Mouse (Mus musculus): ENCODE results near the gene Slc24a3. TPM values are rescaled to one million over a fixed set of nuclear protein-coding genes. Genes with fewer than 3 reads are reported as not detected.

The Slc24a3 gene
- polyA plus RNA-seq, 1 experiment: 20.5 TPM

GRCm38 (mm10) chr2:145404818-145405531, 237.4 kb downstream of the Slc24a3 start:
- peak; percentile 57 for DNase-seq (ENCODE audit: low read depth)
- no peak for TF ChIP-seq POLR2A (IDR thresholded peaks at IDR 0.05; ENCODE audit: borderline replicate concordance, extremely low read depth, insufficient read depth, insufficient read length, poor library complexity, severe bottlenecking)
- TF ChIP-seq CTCF (IDR thresholded peaks at IDR 0.05; ENCODE audit: borderline replicate concordance, extremely low read depth, insufficient read depth, insufficient read length): no peak

- DNase-seq (ENCODE audit: low read depth): peak; percentile 25
These were observed 238.2 kb downstream of the Slc24a3 start for GRCm38 (mm10) chr2:145405746-145406145.

GRCm38 (mm10) chr2:145417738-145418137, 250.2 kb downstream of the Slc24a3 start:
- TF ChIP-seq CTCF (IDR thresholded peaks at IDR 0.05; ENCODE audit: borderline replicate concordance, extremely low read depth, insufficient read depth, insufficient read length): no peak

More at GRCm38 (mm10) chr2:145405746-145406145, 238.2 kb downstream of the Slc24a3 start:
- TF ChIP-seq POLR2A (IDR thresholded peaks at IDR 0.05; ENCODE audit: borderline replicate concordance, extremely low read depth, insufficient read depth, insufficient read length, poor library complexity, severe bottlenecking) (no peak), CTCF (IDR thresholded peaks at IDR 0.05; ENCODE audit: borderline replicate concordance, extremely low read depth, insufficient read depth, insufficient read length) (no peak)

GRCm38 (mm10) chr2:145419078-145419477, 251.5 kb downstream of the Slc24a3 start:
- no peak for DNase-seq (ENCODE audit: low read depth)
- no peak for TF ChIP-seq POLR2A (IDR thresholded peaks at IDR 0.05; ENCODE audit: borderline replicate concordance, extremely low read depth, insufficient read depth, insufficient read length, poor library complexity, severe bottlenecking)
- no peak for TF ChIP-seq CTCF (IDR thresholded peaks at IDR 0.05; ENCODE audit: borderline replicate concordance, extremely low read depth, insufficient read depth, insufficient read length)

More at GRCm38 (mm10) chr2:145417738-145418137, 250.2 kb downstream of the Slc24a3 start:
- DNase-seq (ENCODE audit: low read depth): no peak

- no peak for TF ChIP-seq POLR2A (IDR thresholded peaks at IDR 0.05; ENCODE audit: borderline replicate concordance, extremely low read depth, insufficient read depth, insufficient read length, poor library complexity, severe bottlenecking)
- no peak for TF ChIP-seq CTCF (IDR thresholded peaks at IDR 0.05; ENCODE audit: borderline replicate concordance, extremely low read depth, insufficient read depth, insufficient read length)
- DNase-seq (ENCODE audit: low read depth): peak; percentile 43
These were observed 253.7 kb downstream of the Slc24a3 start for GRCm38 (mm10) chr2:145420967-145421888.

- no peak for TF ChIP-seq POLR2A (IDR thresholded peaks at IDR 0.05; ENCODE audit: borderline replicate concordance, extremely low read depth, insufficient read depth, insufficient read length, poor library complexity, severe bottlenecking)
These were observed 254.3 kb downstream of the Slc24a3 start for GRCm38 (mm10) chr2:145421889-145422212.

GRCm38 (mm10) chr2:145429982-145430381, 262.4 kb downstream of the Slc24a3 start:
- no peak for DNase-seq (ENCODE audit: low read depth)
- TF ChIP-seq CTCF (IDR thresholded peaks at IDR 0.05; ENCODE audit: borderline replicate concordance, extremely low read depth, insufficient read depth, insufficient read length) (no peak), POLR2A (IDR thresholded peaks at IDR 0.05; ENCODE audit: borderline replicate concordance, extremely low read depth, insufficient read depth, insufficient read length, poor library complexity, severe bottlenecking) (no peak)

More at GRCm38 (mm10) chr2:145421889-145422212, 254.3 kb downstream of the Slc24a3 start:
- DNase-seq (ENCODE audit: low read depth): no peak

GRCm38 (mm10) chr2:145434068-145434467, 266.5 kb downstream of the Slc24a3 start:
- DNase-seq (ENCODE audit: low read depth): no peak
- TF ChIP-seq POLR2A (IDR thresholded peaks at IDR 0.05; ENCODE audit: borderline replicate concordance, extremely low read depth, insufficient read depth, insufficient read length, poor library complexity, severe bottlenecking) (no peak), CTCF (IDR thresholded peaks at IDR 0.05; ENCODE audit: borderline replicate concordance, extremely low read depth, insufficient read depth, insufficient read length) (no peak)

GRCm38 (mm10) chr2:145438336-145438735, 270.8 kb downstream of the Slc24a3 start:
- no peak for DNase-seq (ENCODE audit: low read depth)
- TF ChIP-seq CTCF (IDR thresholded peaks at IDR 0.05; ENCODE audit: borderline replicate concordance, extremely low read depth, insufficient read depth, insufficient read length): no peak
- no peak for TF ChIP-seq POLR2A (IDR thresholded peaks at IDR 0.05; ENCODE audit: borderline replicate concordance, extremely low read depth, insufficient read depth, insufficient read length, poor library complexity, severe bottlenecking)

- TF ChIP-seq POLR2A (IDR thresholded peaks at IDR 0.05; ENCODE audit: borderline replicate concordance, extremely low read depth, insufficient read depth, insufficient read length, poor library complexity, severe bottlenecking): no peak
- TF ChIP-seq CTCF (IDR thresholded peaks at IDR 0.05; ENCODE audit: borderline replicate concordance, extremely low read depth, insufficient read depth, insufficient read length): no peak
- no peak for DNase-seq (ENCODE audit: low read depth)
These were observed 272.2 kb downstream of the Slc24a3 start for GRCm38 (mm10) chr2:145439755-145440154.

GRCm38 (mm10) chr2:145457106-145457747, 289.7 kb downstream of the Slc24a3 start:
- TF ChIP-seq POLR2A (IDR thresholded peaks at IDR 0.05; ENCODE audit: borderline replicate concordance, extremely low read depth, insufficient read depth, insufficient read length, poor library complexity, severe bottlenecking) (no peak), CTCF (IDR thresholded peaks at IDR 0.05; ENCODE audit: borderline replicate concordance, extremely low read depth, insufficient read depth, insufficient read length) (peak; percentile 23; the same call in 1 of the 2 replicates)
- DNase-seq (ENCODE audit: low read depth): peak; percentile 21

Data from brain, embryonic 14.5 days (tissue).